Mouse (Mus musculus) layer of hippocampus, adult 11-12 months (tissue): ENCODE results near the gene Ano3.
A peak's percentile ranks its signal among the peaks of the same experiment; 100 is the strongest.
"Not testable (repeated sequence)": the region's sequence is repeated elsewhere in the genome, so short reads cannot be mapped to it uniquely, and the experiment has no call there.

ENCODE experiments used
- DNase-seq: peaks from one replicate; pipeline ENCODE4 v3.0.0; 2022; ENCODE audit warnings: low spot score

Gene Ano3

DNA sequence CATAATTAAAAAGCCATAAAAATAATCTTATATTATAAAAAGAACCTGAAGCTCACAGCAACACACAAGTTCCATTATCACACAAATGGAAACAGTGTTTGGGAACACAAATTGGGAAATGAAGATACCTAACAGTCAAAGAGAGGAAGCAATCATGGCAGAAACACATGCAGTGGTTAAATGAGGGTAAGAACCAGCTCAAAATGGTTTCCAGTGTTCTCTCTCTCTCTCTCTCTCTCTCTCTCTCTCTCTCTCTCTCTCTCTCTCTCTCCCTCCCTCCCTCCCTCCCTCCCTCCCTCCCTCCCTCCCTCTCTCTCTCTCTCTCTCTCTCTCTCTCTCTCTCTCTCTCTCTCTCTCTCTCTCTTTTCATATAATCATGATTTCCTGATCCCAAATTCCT, at the start of gene Ano3:
Gene Ano3 (minus strand): TSS at position 101 of the 400 bp plus-strand sequence.
- not testable (repeated sequence) for DNase-seq

DNA sequence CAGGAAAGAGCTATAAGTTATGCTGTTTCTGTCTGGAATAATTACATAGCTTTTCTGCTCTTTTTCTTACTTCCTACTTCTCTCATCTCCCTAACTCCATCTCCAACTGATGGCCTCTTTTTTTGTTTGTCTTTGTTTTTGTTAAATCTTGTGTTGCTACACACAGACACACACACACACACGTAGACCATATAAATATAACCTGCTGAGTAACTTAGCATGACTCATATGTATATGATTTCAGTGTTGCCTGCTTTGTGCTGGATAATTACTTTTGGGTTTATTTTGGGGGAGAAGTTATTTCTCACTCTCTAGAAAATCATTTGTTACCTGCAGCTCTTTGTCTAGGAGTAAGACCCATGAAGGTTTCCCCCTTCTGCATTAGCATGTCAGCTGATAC, 39.3 kb upstream of the Ano3 start:
- no peak for DNase-seq

- DNase-seq = no peak
These were observed 38.8 kb upstream of the Ano3 start for GRCm38 (mm10) chr2:110989539-110989938.

- peak; percentile 40 for DNase-seq
These were observed 35.1 kb upstream of the Ano3 start for GRCm38 (mm10) chr2:110985853-110986271.

GRCm38 (mm10) chr2:110981733-110982132, 31.0 kb upstream of the Ano3 start:
- DNase-seq = no peak

DNA sequence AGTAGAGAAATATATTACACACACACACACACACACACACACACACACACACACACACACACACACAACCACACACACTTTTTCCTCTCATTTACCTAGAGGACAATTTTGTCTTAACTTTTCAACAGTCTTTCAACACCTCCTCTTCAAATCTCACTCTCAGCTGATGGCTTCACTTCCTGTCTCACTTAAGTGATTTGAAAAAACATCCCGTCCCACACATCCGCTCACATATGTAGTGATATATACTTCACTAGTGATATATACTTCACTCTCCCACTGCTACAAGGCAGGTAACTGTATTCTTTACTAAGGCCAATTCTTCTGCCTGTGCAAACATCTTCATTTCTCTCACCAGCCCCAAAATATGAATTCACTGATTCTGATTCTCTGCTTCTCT, 28.9 kb upstream of the Ano3 start:
- no peak for DNase-seq

GRCm38 (mm10) chr2:110976871-110977270, 26.1 kb upstream of the Ano3 start:
- DNase-seq = no peak

- no peak for DNase-seq
These were observed 19.4 kb upstream of the Ano3 start for GRCm38 (mm10) chr2:110970158-110970557.

DNA sequence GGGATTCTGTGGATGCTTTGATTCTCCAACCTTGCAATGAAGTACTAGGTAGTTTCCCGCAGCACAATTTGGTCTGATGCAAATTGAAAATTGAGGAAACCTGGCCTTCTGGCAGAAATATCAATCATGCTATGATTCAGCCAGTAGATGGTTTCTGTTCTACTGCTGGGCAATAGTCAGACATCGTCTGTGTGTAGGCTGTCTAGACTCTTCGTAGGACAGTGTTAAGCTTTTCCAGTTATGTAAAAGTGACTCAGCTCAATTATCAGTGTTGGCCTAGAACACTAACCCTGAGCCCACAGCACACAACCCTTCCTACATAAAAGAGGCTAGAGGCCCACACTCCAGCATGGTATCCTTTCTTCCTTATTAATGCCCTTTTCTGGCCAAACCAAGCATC, 14.7 kb upstream of the Ano3 start:
- no peak for DNase-seq

- no peak for DNase-seq
These were observed 305 bp downstream of the Ano3 start for GRCm38 (mm10) chr2:110950432-110950803.

- peak; percentile 48 for DNase-seq
These were observed 868 bp downstream of the Ano3 start for GRCm38 (mm10) chr2:110949679-110950431.

GRCm38 (mm10) chr2:110945171-110945570, 5.6 kb downstream of the Ano3 start:
- DNase-seq = no peak

DNA sequence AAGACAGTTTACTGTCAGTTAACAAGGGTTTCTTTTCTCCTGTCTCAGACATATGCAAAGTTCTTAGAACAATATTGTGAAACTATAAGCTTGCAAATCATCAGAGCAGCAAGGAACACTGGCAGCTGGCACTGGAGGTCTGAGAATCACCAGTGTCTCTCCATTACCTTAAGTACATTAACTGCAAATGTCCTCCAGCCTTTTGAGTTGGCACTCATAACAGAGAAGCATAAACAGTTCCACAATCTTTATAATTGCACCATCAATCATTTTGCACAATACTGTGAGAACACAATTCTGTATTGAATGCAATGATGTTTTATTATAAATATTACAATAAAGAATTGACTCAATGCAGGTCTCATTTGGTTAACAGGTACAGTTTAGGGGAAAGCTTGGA, 15.0 kb downstream of the Ano3 start:
- DNase-seq = no peak

DNA sequence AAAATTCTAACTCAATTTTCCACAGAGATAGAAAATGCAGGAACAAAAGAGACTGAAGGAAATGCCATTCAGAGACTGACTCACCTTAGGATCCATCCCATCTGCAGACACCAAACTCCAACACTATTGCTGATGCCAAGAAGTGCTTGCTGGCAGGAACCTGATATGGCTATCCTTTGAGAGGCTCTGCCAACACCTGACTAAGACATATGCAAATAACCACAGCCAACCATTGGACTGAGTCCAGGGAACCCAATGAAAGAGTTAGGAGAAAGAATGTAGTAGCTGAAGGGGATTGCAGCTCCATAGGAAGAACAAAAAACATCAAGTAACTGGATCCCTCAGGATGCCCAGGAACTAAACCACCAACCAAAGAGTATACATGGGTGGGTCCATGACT, 21.6 kb downstream of the Ano3 start:
- peak; percentile 22 for DNase-seq

DNA sequence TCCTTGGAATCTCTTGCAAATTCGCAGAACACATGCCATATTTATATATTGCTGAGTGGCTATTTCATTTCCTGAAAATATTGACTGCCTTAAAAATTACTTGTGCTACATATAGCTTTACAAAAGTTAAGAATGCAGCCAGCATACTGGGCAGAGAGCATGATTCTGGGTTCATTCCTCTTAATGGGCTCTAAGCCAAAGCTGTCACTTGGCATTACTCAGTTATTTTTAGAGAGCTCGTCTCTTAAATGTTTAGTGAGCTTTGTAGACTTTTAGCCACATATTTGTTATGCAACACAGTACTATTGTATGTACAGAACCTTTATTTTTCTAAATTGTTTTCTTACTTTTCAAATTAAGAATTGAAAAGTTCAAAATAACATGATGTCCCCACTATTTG, 41.2 kb downstream of the Ano3 start:
- DNase-seq = no peak

DNA sequence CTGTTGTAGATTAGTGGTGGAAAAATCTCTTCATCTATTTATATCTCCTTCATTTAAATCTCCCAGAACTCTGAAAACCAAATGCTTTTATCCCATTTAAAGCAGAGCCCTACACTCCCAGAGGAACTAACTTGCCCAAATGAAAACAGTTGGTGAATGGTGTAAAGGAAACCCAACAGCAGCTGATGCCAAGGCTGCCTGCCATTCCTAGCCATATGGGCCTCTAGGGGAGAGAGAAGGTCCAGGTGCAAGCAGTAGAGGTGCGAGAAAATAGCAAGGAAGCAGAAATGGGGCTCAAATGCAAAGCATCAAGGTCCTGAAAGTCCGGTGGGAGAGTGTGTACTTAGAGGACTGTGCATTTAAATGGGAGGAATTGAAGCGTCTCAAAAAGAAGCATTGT, 44.2 kb downstream of the Ano3 start:
- DNase-seq = peak; percentile 43

DNA sequence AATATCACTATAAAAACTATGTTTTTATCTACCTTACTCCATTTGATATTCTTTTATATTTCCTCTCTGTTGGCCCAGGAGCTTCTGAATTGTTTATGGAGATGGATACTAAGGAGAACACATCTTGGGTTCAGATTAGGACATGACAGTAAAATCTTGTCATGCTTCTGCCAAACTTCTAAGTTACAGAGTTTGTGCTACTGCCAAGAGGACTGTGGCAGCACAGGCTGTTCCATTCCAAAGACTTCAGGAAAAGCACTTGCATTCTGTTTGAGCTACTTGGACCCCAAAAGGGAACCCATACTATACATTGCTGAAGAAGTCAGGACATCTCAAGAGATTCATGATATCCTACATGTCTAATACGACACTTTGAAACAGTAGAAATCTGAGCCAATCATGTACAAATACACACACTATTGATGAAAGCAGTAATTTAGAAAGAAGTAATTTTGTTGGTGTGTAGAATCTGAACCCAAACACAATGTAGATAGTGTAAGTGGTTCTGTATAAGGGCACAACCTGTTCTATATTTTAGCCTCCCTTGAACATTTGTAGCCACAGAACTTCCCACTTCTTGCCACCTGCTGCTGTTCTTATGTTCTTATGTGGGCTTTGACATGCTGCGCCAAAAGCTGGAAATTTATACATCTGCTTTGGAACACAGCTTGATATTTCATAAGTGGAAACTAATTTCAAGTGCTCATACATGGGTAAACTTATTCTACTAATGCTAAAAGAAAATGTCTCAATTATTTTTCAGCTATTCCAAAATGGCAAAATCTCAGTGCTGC, 54.0 kb downstream of the Ano3 start:
- peak; percentile 37 for DNase-seq

GRCm38 (mm10) chr2:110871650-110872049, 79.1 kb downstream of the Ano3 start:
- DNase-seq = no peak

GRCm38 (mm10) chr2:110865584-110865983, 85.1 kb downstream of the Ano3 start:
- no peak for DNase-seq

DNA sequence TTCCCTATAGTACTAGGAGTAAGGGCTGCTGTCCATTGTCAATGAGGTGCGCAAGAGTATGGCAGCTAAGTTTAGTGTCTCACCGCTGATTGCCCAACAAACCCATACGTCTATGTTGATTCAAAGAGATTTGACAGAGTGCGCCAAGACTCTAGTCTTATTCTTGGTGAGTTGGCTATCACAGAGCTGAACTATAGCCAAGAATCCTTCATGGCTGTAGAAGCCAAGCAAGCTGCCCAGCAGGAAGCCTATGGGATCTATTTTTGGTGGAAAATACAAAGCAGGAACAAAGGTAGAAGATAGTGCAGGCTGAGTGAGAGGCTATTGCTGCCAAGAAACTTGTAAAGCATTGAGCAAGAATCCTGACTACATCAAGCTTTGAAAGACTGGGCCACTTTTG, 87.3 kb downstream of the Ano3 start:
- no peak for DNase-seq

GRCm38 (mm10) chr2:110839559-110840243, 111.0 kb downstream of the Ano3 start:
- no peak for DNase-seq

GRCm38 (mm10) chr2:110816189-110816588, 134.5 kb downstream of the Ano3 start:
- DNase-seq = peak; percentile 20

DNA sequence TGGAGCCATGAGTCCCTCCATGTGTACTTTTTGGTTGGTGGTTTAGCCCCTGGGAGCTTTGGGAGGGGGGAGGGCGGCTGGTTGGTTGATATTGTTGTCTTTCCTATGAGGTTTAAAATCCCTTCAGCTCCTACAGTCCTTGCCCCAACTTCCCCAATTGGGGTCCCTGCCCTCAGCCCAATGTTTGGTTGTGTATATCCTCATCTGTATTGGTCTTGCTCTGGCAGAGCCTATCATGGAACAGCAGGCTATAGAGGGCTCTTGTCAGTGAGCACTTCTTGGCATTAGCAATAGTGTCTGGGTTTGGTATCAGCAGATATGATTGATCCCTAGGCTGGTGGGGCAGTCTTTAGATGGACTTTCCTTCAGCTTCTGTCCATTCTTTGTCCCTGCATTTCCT, 135.8 kb downstream of the Ano3 start:
- no peak for DNase-seq
